Mouse (Mus musculus): ENCODE measurements around the gene Mea1. TPM values are rescaled to one million over a fixed set of nuclear protein-coding genes. Genes with fewer than 3 reads are reported as not detected.

The Mea1 gene
- total RNA-seq, 2 experiments from 2014 or later, result 45.3 to 54.7 TPM

DNA sequence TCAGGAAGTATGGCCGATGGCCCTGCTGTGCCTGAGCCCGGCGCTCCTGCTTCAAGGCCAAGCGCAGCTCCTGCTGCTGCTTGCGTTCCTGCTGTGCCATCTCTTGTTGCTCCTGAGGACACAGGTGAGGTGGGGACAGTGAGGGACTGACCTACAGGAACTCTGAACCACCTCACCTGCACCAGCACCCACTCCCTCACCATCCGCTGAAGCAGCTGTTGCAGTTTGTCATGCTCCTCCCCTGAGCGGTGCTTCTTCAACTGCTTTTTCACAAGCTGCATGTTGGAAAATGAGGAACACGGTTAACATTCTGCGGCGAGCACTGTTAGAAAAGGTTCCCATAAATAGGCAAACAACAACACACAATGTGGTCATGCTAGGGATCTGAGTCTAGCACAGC lies 8.7 kb upstream of the Mea1 start:
- DNase-seq, result no peak

DNA sequence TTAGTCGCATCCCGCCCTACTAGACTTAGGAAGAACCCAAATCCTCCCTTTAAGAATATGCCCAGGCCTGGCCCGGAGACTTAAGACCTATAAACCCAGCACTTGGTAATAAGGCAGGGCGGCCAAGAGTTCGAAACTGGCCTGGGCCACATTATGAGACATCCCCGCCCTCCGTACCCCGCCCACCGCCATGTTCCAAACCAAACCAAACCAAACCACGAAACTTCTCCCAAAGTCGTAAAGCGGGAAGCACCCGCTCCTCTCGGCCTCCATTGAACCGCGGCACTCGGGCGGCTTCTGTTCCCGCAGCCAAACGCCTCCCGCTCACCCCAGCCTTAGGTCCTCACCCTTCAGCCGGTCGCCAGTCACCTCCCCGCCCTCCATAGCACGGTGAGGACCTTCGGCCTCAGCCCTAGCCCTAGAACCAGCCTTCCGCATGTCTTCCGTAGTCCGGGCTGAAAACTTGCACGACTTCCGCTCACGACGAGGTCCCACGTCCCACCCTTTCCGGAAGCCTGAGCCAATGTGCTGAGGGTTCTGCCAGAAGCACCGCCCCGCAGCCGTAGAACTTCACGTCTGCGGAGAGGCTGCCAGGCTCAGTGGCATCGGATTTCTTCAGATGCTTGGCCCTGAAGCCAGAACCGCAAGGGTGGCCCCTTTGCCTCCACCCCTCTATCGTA lies 4.6 kb upstream of the Mea1 start, which contains the start of gene Rrp36:
Gene Rrp36 (minus strand): TSS at position 503 of the 680 bp plus-strand sequence.
- DNase-seq, result peak; percentile 91

DNA sequence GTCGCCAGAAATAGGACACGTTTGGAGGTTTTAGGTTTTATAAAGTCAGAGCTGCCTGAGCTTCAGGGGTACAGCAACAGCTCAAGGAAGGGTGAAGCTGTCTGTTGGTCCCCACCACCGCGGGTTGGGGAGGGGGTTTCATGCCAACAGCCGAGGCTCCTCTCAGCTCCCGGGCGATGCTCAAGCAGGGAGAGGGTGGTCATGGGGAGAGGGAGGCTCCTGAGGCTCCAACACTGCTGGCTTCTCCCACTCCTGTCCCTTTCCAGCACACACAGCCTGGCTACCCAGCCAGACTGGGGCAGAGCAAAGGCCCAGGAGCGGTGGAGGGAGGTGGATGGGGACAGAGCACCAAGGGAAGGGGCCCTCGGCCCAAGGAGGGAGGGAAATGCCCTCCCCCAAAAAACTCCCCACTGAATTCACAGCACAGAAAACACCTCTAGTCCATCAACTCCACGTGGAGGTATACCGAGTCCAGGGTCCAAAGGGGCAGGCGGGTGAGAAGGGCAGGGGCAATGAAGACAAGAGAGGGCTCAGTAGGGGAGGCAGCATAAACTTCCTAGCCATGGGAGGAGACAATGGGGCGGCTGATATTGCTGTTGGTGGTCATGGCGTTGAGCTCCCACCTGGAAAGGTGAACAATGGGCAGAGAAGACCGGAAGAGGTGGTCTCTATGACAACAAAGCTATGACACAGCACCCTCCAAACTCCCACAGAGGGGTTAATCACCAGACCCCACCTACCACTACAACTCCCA lies 3.9 kb upstream of the Mea1 start:
- no peak for DNase-seq

DNA sequence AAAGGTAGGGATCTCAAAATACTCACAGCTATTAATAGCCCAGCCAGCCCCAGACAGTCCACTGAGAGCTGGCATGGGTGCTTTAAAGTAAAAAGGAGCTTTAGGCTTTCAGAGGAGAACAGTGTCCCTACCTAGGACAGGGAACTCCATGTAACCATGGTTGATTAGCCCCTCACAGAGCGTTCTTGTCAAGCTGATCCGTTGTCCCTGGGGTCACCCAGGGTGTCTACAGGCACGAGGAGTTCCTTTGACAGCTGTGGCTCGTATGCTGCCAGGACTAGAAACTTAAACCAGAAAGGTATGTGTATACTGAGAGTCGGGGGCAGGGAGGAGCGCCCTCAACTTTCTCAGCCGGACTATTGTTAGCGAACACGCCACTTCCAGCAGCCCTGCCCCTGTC lies 318 bp downstream of the Mea1 start:
- DNase-seq, result peak; percentile 72

DNA sequence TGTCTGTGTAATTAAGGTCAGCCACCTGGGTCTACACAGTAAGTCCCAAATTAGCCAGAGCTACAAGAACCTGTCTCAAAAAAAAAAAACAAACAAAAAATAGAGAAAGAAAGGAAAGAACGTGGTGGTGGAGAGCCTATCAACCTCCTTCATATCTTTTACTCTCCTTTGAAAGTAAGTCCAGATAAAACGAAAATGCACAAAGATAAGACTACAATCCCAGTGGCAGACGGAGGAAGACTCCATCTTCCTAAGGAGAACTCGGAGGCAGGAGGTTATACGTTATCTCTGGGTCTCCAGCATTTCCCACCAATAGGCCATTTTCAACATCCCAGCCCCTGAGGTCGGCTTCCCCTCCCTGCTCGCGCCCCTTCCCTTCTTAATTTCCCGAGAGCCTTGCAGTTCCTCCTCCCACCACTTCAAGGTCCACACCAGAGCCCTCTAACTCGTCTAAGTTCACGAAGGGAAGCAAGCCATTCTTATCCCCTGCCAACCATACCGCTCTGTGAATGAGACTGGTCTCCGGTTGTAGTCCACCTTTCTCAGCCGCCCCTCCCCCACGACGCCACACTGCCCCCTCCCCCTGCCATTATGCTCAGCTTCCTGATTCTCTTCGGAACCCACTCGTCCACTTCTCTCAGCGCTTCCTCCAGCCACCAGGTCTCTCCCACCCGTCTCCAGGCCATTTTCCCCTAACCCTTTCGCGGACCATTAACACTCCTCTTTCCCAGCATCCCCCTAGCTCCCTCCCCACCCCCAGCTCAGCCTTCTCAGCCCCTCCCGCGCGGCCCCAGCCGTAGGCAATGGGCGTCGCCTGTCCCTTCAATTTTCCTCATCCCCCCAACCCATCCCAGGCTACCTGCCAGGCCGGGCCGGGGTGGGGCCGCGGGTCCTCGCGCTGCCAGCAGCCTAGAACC lies 1.5 kb downstream of the Mea1 start:
- DNase-seq, result no peak

DNA sequence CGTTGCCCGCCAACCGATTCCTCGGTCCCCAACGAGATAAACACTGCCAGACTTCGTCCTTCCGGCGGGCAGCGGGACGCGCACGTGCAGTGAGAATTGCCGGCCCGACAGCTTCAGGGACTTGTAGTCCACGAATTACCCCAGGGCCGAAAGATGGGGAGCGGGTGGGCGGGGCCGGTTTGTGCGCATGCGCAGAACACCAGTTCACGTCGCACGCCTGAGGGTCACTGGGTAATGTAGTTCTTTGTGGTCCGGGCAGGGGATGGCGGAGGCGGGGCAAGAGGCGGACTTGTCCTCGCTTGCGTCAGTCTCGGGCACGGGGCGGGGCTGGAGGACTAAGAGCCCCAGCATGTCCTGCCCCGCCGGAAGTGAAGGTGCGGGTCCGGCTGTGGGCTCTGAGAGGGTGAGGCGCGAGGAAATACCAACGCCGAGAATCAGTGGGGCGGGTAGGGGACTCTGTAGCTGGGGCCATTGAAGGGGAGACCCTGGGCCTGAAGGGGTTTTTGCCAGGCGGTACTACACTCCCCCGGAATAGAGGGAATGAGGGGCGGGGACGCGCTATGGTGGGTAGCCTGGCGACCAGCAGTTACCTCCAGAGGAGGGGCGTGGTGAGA lies 2.3 kb downstream of the Mea1 start, which contains the start of gene Klhdc3:
Gene Klhdc3 (minus strand): TSS at position 155 of the 614 bp plus-strand sequence.
- DNase-seq, result peak; percentile 98

DNA sequence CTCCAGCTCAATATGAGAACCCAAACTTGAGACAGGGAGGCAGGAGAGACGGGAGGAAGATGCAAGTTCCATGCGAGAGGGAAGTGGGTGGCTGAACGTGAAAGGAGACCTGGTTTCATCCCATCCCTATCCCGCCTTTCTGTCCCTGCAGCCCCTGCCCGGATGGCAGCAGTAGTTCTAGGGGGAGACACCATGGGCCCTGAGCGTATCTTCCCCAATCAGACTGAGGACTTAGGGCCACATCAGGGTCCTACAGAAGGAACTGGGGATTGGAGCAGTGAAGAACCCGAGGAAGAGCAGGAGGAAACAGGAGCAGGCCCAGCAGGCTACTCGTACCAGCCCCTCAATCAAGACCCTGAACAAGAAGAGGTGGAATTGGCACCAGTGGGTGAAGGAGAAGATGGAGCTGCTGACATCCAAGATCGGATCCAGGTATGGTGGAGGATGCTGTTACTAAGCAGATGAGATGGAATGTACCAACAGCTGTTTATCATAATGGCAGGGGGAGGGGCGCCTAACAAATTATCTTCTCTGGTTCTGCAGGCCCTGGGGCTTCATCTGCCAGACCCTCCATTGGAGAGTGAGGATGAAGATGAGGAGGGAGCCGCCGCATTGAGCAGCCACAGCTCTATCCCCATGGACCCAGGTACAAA lies 3.0 kb downstream of the Mea1 start:
- no peak for DNase-seq

DNA sequence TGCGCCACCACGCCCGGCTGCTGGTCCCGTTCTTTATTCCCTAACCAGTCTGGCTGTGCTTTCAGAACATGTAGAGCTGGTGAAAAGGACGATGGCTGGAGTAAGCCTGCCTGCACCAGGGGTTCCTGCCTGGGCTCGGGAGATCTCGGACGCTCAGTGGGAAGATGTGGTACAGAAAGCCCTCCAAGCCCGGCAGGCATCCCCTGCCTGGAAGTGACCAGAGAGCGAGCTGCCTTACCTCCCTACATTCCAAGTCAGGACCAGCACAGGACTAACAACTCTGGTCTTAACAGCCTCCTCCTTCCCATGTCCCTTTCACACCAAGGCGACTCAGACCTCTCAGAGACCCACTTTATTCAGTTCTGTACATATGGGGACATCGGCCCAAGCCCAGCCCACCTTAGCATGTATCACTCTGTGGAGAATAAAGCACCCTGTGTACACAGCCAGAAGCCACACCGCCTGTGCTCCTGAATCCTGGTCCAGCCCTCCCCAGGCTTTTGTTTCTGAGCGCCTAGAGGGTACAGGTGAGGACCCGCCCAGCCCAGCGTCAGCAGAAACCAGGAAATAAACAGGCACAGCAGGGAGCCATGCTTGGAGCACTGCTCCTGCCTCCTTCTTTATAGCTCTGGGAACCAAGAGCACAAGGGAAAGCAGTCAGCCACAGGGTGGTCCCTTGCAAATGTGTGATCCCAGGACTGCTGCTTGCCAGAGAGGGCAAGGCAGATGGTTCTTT lies 4.2 kb downstream of the Mea1 start:
- DNase-seq, result no peak

DNA sequence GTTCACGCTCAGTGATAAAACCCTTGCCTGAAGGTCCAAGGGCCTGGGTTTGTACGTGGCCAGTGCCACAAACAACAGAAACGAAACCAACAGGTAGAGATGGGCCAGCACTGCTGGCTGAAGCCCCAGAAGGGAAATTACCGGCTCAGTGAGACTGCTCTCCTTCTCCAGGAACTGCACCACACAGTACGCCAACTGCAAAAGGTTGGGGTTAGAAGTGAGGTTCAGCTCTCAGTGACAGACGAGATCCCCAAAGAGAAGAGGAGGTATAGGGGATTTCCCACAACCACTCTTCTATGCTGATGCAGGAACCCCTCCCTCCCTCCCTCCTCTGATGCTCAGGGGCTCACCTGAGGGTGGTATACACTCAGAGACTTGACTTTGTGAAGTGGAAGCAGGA lies 7.3 kb downstream of the Mea1 start:
- no peak for DNase-seq

DNA sequence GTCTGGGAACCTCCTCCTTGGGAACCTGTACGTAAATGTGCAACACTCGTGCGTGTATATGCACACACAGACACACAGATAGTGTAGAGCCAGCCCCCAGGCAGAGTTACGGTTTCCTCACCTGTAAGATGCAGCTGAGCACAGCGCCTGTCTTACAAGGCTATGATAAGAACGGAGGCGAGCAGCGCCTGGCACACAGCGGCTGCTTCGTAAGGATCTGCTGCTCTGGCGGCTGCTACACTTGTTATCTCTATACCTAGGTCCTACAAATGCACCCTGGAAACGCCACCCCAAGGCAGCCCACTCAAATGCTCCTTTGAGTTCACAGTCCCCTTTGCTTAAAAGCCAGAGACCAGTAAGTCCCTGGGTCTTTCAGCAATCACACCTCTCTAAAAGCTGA lies 12.1 kb downstream of the Mea1 start:
- DNase-seq, result no peak

DNA sequence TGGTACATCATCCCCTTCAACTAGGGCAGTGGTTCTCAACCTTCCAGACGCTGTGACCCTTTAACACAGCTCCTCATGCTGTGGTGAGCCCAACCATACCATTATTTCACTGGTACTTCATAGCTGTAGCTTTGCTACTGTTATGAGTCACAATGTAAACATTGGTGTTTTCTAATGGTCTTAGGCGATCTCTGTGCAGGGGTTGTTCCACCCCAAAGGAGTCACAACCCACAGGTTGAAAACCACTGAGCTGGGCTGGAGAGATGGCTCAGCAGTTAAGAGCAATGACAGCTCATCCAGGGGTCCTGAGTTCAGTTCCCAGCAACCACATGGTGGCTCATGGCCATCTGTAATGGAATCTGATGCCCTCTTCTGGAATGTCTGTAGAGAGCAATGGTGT lies 12.8 kb downstream of the Mea1 start:
- no peak for DNase-seq

DNA sequence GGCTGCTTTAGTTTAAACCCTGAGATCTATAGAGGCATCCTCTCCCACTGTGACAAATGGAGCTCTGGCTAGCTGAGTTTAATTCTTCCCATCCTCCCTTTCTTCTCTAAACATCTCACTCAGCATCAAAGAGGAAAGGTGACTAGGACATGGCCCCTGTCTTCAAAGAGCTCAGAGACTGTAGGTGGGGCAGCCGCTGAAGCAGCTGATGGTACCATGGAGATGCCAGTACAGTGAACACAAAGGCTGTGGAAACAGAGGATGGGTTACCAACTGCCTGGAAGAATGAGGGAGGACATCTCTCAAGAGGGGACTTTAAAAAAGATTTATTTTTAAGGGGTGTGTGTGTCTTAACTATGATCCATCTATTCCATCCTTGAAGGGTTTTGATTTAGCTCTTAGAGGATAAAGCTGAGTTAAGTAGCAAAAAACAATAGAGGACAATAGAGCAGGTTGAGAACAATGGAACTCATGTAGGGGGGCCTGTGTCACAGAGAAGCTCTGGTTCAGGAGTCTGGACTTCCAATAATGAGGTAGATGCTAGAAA lies 16.0 kb downstream of the Mea1 start:
- DNase-seq, result no peak

DNA sequence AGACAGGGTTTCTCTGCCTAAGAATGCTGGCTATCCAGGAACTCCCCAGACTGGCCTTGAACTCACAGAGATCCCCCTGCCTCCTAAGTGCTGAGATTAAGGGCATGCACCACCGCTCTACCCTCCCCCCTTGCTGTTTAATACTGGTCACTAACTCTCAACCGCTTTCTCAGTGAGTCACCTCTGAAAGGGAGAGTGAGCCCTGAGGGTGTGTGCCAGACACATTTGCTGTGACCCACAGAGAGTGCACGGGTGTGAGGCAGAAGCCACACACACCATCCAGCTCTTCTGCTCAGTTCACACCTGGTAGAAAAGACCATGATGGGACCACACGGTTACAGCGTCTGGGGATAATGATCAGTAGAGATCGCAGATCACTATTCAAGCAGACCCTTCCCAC lies 19.9 kb downstream of the Mea1 start:
- no peak for DNase-seq

DNA sequence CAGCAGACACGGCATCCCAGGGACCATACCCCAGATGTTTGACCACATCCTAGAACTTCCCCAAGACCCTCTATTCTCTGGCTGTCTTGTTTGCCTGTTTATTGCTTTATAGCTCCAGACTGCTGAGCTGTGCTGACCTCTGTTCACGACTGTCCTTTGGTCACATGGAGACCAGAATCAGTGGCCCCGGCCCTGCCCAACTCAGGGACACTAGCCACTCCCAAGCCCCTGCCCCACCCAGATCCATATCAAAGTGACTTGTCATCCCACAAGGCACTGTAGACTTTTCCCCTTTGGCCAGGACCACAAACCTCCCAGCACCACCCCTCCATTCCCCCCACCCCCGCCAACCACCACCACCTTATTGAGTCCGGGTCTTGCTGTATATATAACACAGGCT lies 20.7 kb downstream of the Mea1 start:
- DNase-seq, result no peak

DNA sequence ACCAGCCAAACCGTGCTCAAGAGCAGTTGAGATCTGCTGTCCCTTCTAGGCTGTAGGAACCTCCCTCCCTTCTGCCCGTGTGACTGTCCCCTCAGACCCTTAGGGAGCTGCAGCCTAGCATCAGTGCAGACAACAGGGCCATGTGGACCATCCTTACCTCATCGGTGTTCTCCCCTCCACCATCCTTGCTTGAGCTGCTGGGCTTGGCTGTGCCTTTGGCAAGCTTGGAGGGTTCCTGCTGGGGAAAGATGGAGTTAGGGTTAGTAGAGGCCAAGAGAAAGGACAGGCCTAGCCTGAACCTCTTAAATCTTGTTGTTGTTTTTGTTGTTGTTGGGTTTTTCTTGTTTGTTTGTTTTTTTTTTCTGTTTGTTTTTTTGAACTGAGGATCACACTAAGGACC lies 21.3 kb downstream of the Mea1 start:
- DNase-seq, result no peak

DNA sequence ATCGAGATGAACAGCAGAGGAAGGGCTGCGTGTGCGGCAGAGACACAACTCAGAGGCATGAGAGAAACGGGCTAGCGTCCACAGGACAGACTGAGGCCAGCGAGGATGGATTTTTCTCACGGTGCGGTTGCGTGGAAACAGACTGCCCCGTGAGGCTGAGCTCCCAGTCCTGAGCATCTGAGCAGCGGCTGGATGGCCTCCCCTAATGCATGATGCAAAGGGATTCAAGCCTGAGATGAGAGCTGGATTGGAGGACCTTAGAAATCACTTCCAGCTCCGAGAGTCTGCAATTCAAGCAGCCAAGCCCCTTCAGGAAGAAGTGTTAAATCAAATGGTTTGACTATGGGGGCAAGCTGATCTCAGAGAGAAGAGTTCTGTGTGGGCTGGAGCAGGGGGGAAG lies 22.9 kb downstream of the Mea1 start:
- DNase-seq, result no peak

DNA sequence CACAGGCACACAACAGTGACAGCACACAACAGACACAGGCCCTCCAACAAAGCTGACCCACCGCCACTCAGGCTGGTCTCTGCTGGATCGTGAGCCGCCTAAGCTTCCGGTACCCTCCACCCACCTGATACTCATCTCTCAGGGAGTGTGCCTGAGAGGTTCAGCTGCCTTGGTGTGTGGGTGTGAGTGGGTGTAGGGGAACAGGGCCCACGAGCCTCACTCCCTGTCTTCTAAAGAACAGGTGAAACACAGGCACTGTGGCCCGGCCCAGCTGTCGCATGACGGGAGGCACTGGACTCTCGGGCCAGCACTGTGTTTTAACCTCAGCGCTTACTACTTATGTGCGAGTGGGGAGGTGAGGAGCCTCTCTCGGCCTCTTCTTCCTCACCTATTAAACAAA lies 23.5 kb downstream of the Mea1 start:
- no peak for DNase-seq

DNA sequence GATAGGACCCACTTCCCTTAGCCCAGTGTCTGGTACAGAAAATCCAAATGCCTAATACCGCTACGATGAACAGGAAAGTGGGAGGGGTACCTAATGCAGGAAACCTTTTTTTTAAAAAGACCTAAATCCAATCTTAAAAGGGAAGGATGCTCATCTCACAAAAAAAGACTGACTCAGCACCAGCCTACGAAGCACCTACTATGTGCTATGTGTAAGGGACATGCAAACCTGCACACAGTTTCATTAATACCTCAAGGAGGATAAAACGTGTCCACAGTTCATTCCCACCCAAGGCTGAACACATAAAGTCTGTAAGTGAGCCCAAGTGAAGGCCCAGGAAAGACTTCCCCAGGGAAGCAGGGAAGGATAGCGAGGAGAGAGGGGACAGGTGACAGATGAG lies 23.9 kb downstream of the Mea1 start:
- no peak for DNase-seq

DNA sequence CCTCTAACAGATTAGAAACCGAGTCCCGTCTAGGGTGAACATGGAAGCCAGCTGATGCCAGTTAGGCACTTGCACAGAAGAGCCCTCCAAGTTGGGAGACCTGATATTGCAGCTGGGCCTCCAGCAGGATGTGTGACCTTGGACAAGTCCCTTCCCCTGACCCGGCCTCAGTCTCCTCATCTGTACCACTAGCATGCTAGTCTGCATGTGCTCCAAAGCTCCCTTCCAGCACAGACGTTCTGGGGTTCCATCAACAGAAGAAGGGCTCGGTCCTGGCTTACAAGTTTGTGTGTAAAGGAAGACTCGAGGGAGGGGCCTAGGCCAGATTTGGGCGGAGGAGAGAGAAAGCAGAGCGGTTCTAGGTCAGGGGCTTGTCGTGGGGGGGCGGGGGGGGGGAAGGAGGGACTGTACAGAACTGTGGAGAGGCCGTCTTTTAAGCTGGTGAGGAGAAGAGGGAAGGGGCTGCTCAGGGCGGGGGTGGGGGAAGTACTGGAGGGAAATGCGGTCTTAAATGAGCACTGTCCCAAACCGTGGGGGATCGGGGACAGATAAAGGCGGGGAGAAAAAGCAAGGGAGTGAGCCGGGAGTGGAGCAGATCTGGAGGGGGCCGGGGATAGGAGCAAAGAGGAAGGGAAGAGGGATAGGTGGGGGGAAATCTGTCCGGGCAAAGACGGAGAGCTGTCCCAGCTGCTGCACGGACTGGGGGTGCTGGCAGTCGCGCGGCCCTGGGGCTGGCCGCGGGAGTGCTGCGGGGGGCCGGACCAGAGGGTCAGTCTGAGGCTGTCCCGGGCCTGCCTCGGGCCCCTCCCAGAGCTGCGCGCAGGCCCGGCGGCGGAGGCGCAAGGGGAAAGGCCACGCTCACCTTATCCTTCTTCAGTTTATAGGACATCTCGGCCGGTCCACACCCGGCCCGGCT lies 25.6 kb downstream of the Mea1 start:
- DNase-seq, result no peak

Data from gastrocnemius, postnatal 25 days (tissue).